Mouse (Mus musculus) heart, adult 9 months (tissue): ENCODE data around the gene Ccdc22.

Experiments
- DNase-seq, 2 experiments: peaks; one replicate each; pipeline ENCODE4 v3.0.0; 2022; ENCODE audit warnings: low spot score in 2 of 2

Gene Ccdc22

GRCm38 (mm10) chrX:7604879-7605574 is at the start of gene Ccdc22:
TSS of gene Ccdc22 (minus strand) at chrX:7605517.
- DNase-seq, result peak; percentile 81 to 83

- DNase-seq, result peak; percentile 86 to 95
These were observed 43.5 kb upstream of the Ccdc22 start for GRCm38 (mm10) chrX:7648671-7649304.

GRCm38 (mm10) chrX:7645349-7645748 is 40.0 kb upstream of the Ccdc22 start:
- DNase-seq, result peak; percentile 37 to 75

GRCm38 (mm10) chrX:7640785-7641184 is 35.5 kb upstream of the Ccdc22 start:
- DNase-seq, result no peak

- DNase-seq, result no peak
These were observed 34.4 kb upstream of the Ccdc22 start for GRCm38 (mm10) chrX:7639536-7640325.

- DNase-seq, result peak; percentile 36 to 37
These were observed 33.2 kb upstream of the Ccdc22 start, which contains the start of gene Syp for GRCm38 (mm10) chrX:7638401-7639091. TSS of gene Syp (plus strand) at chrX:7638471.

GRCm38 (mm10) chrX:7635101-7635500 is 29.8 kb upstream of the Ccdc22 start:
- DNase-seq, result no peak

GRCm38 (mm10) chrX:7632560-7632959 is 27.2 kb upstream of the Ccdc22 start:
- no peak for DNase-seq

- DNase-seq, result no peak
These were observed 12.7 kb upstream of the Ccdc22 start for GRCm38 (mm10) chrX:7617889-7618551.

GRCm38 (mm10) chrX:7610536-7611258 is 5.4 kb upstream of the Ccdc22 start:
- no peak for DNase-seq

- DNase-seq, result no peak
These were observed 4.7 kb upstream of the Ccdc22 start for GRCm38 (mm10) chrX:7610035-7610434.

- DNase-seq, result no peak
These were observed 1.5 kb upstream of the Ccdc22 start, which contains the start of gene Cacna1f for GRCm38 (mm10) chrX:7606783-7607182. TSS of gene Cacna1f (plus strand) at chrX:7607083.

- no peak for DNase-seq
These were observed 241 bp upstream of the Ccdc22 start for GRCm38 (mm10) chrX:7605575-7605941.

- peak in 1 of 2 experiments; percentile 0 for DNase-seq
These were observed 1.3 kb downstream of the Ccdc22 start for GRCm38 (mm10) chrX:7604004-7604403.

- DNase-seq, result no peak
These were observed 9.9 kb downstream of the Ccdc22 start for GRCm38 (mm10) chrX:7595371-7595770.

GRCm38 (mm10) chrX:7586356-7586755 is 19.0 kb downstream of the Ccdc22 start:
- DNase-seq, result no peak

- DNase-seq, result no peak
These were observed 21.4 kb downstream of the Ccdc22 start for GRCm38 (mm10) chrX:7583881-7584280.

- no peak for DNase-seq
These were observed 24.2 kb downstream of the Ccdc22 start for GRCm38 (mm10) chrX:7581151-7581550.

- DNase-seq, result no peak
These were observed 30.5 kb downstream of the Ccdc22 start for GRCm38 (mm10) chrX:7574885-7575231.

- DNase-seq, result peak; percentile 93
These were observed 31.0 kb downstream of the Ccdc22 start, which contains the start of gene Ppp1r3f for GRCm38 (mm10) chrX:7574087-7574884. TSS of gene Ppp1r3f (minus strand) at chrX:7574283.
